Mouse (Mus musculus): ENCODE results near the gene Sorbs1.

GRCm38 (mm10) chr19:40414798-40415475, 98.6 kb downstream of the Sorbs1 start:
- TF ChIP-seq HCFC1 (IDR thresholded peaks at IDR 0.05; ENCODE audit: borderline replicate concordance, insufficient read depth, low read length) = no peak
- no peak for TF ChIP-seq ZC3H11A (IDR thresholded peaks at IDR 0.05; ENCODE audit: borderline replicate concordance, low read depth, low read length)

All from ES-E14 (cell line).